Mouse (Mus musculus): ENCODE results near the gene Serpinb9e.
"Not testable (repeated sequence)": the region's sequence is repeated elsewhere in the genome, so short reads cannot be mapped to it uniquely, and the experiment has no call there.

Gene Serpinb9e

DNA sequence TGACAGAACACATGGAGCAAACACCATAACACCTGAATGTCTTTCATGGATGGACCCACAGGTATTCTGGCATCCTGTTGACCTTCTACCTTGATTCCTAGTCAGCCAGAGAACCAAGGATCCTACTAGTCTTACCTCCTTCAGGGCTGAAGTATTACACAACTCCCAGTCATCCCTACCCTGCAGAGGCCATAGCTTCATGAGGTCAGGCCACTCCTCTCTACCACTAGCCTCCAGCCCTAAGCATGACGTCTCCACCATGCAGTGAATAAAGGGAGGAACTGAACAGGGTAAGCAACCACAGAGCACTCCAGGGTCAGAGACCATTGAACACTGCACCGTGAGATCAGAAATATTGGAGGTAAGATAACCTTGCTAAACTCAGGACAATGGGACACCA is at the start of gene Serpinb9e:
Gene Serpinb9e, plus strand, starts transcription at position 301 of the 400 bp plus-strand sequence.
- DNase-seq (ENCODE audit: low read depth, low spot score), result not testable (repeated sequence)

- no peak for DNase-seq (ENCODE audit: low read depth, low spot score)
These were observed 49.7 kb upstream of the Serpinb9e start for GRCm38 (mm10) chr13:33199740-33200139.

- DNase-seq (ENCODE audit: low read depth, low spot score), result not testable (repeated sequence)
These were observed 59.2 kb downstream of the Serpinb9e start for GRCm38 (mm10) chr13:33308631-33309030.
